Mouse (Mus musculus) heart, adult 10 weeks (tissue): ENCODE measurements around the gene Pex5. TPM values are rescaled to one million over a fixed set of nuclear protein-coding genes. Genes with fewer than 3 reads are reported as not detected.

ENCODE experiments used
- polyA plus RNA-seq: library from polyadenylated mRNA; stranded (reverse); fragments of 350-450 nt; fragmentation: Illumina TruSeq; extraction: RNeasy Lipid Tissue Mini Kit (QIAGEN cat#74804); gene quantifications from one replicate; pipeline ENCODE4 v1.2.3, GENCODE M21; 2014; ENCODE audit warnings: low read depth, low replicate concordance

Gene Pex5
- polyA plus RNA-seq = 21.2 TPM

DNA sequence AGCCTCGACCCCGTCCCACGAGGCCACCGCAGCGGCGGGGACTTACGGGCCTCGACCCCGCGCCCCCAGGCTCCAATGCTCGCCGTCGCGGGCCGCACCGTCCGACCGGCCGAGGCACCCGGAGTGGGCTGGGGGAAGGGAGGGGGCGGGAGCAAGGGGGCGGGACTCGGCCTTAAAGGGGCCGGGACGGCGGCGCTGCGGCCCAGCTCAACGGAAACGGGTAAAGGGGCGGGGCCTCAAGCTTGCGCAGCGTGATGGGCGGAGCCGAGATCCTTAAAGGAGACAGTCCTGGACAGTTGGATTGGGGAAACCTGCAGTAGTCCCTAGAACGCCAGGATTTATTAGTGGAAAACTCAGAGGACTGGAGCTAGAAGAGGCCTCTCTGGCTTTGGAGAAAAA, at the start of gene Pex5:
Gene Pex5 (minus strand): TSS at position 141 of the 399 bp plus-strand sequence.

Other genes starting within 250 kb of the Pex5 start
- gene Vmn2r27, start 183.2 kb downstream of the Pex5 start, polyA plus RNA-seq = not detected
- gene Cd163, start 110.4 kb downstream of the Pex5 start, polyA plus RNA-seq = 10.9 TPM
- 2.8 TPM for gene Clstn3, start 49.7 kb upstream of the Pex5 start, polyA plus RNA-seq
- gene C1rl, start 78.0 kb upstream of the Pex5 start, polyA plus RNA-seq = 1.6 TPM
- gene C1ra, start 97.3 kb upstream of the Pex5 start, polyA plus RNA-seq = 18.0 TPM
- 35.1 TPM for gene C1s1, start 127.3 kb upstream of the Pex5 start, polyA plus RNA-seq
- gene C1rb, start 155.2 kb upstream of the Pex5 start, polyA plus RNA-seq = not detected
- not detected for gene C1s2, start 221.0 kb upstream of the Pex5 start, polyA plus RNA-seq
- 38.0 TPM for gene Lpcat3, start 248.0 kb upstream of the Pex5 start, polyA plus RNA-seq